Mouse (Mus musculus) CH12.LX (cell line): ENCODE data around the gene Tusc2. TPM values are rescaled to one million over a fixed set of nuclear protein-coding genes. Genes with fewer than 3 reads are reported as not detected.

Experiments used
- DNase-seq: peaks from one replicate; pipeline ENCODE4 v3.0.0-alpha.2; 2013; ENCODE audit errors: extremely low read depth
- H3K27ac ChIP-seq: 2 replicates; pipeline ENCODE4 v1.5.1; 2012; ENCODE audit warnings: low read depth, mild to moderate bottlenecking, control low read depth, moderate library complexity; ENCODE audit not compliant: insufficient read depth
- H3K27me3 ChIP-seq: replicated peaks from 2 replicates; pipeline ENCODE3; 2012; ENCODE audit warnings: inconsistent platforms
- H3K36me3 ChIP-seq, 2 experiments: replicated peaks in 1 of 2; 2 replicates each; pipeline versions ENCODE3 to v1.6.1; 2012; ENCODE audit warnings: inconsistent platforms in 1 of 2, low read length in 1 of 2, mild to moderate bottlenecking in 1 of 2, mixed read lengths in 1 of 2, moderate library complexity in 1 of 2; ENCODE audit not compliant: control insufficient read depth in 1 of 2, insufficient read depth in 1 of 2
- H3K4me1 ChIP-seq, 2 experiments: 2 replicates each; pipeline ENCODE4 v1.6.1; 2012; ENCODE audit warnings: inconsistent platforms in 1 of 2, moderate library complexity in 1 of 2; ENCODE audit not compliant: insufficient read depth in 2 of 2, control insufficient read depth in 1 of 2
- H3K4me2 ChIP-seq: 2 replicates; pipeline ENCODE4 v1.6.1; 2012; ENCODE audit warnings: low read depth, mild to moderate bottlenecking, control low read depth; ENCODE audit not compliant: poor library complexity, insufficient read depth, severe bottlenecking
- H3K4me3 ChIP-seq, 3 experiments: fragments of 150-350 bp in 1 of 3; sonication (generic) in 1 of 3; replicated peaks in 1 of 3; 2 replicates each; pipeline versions ENCODE3 to v1.5.1; 2011 to 2012; ENCODE audit warnings: low read depth in 2 of 3, low read length in 2 of 3, mild to moderate bottlenecking in 2 of 3, moderate library complexity in 2 of 3, control low read depth in 1 of 3, improper control_type of control experiment in 1 of 3, inconsistent platforms in 1 of 3, mixed read lengths in 1 of 3; ENCODE audit not compliant: poor library complexity in 1 of 3
- H3K79me2 ChIP-seq: replicated peaks from 2 replicates; pipeline ENCODE4 v1.6.1; 2012; ENCODE audit warnings: mild to moderate bottlenecking, moderate library complexity; ENCODE audit not compliant: control insufficient read depth, poor library complexity, insufficient read depth, severe bottlenecking; ENCODE audit errors: extremely low read depth
- H3K9ac ChIP-seq: 2 replicates; pipeline ENCODE4 v1.6.1; 2012; ENCODE audit warnings: low read depth, mild to moderate bottlenecking, control low read depth, moderate library complexity; ENCODE audit not compliant: insufficient read depth
- H3K9me3 ChIP-seq: replicated peaks from 2 replicates; pipeline ENCODE3; 2012; ENCODE audit warnings: low read length, inconsistent platforms, mixed read lengths
- BHLHE40 ChIP-seq: IDR thresholded peaks from 2 replicates; pipeline ENCODE4 v1.6.1; 2011; ENCODE audit warnings: mild to moderate bottlenecking, low read depth, low read length, improper control_type of control experiment
- CTCF ChIP-seq, 2 experiments: IDR thresholded peaks in 1 of 2; conservative IDR thresholded peaks in 1 of 2; 2 replicates each; pipeline ENCODE4 v1.5.1; 2011 to 2012; ENCODE audit warnings: low read depth in 2 of 2, low read length in 2 of 2, improper control_type of control experiment in 1 of 2, inconsistent platforms in 1 of 2, mild to moderate bottlenecking in 1 of 2, moderate library complexity in 1 of 2
- E2F4 ChIP-seq: IDR thresholded peaks from 2 replicates; pipeline ENCODE4 v1.6.1; 2011; ENCODE audit warnings: low read depth, low read length, improper control_type of control experiment; ENCODE audit not compliant: insufficient replicate concordance
- HCFC1 ChIP-seq: IDR thresholded peaks from 2 replicates; pipeline ENCODE4 v1.6.1; 2012; ENCODE audit warnings: low read depth, mild to moderate bottlenecking, inconsistent platforms, low read length, improper control_type of control experiment
- MYC ChIP-seq: IDR thresholded peaks from 2 replicates; pipeline ENCODE4 v1.6.1; 2011; ENCODE audit warnings: low read depth, mild to moderate bottlenecking, improper control_type of control experiment, low read length
- POLR2A ChIP-seq: IDR thresholded peaks from 2 replicates; pipeline ENCODE4 v1.6.1; 2011; ENCODE audit warnings: low read depth, mild to moderate bottlenecking, improper control_type of control experiment, low read length
- RCOR1 ChIP-seq: conservative IDR thresholded peaks from 2 replicates; pipeline ENCODE4 v1.6.1; 2012; ENCODE audit warnings: low read depth, mild to moderate bottlenecking, inconsistent platforms, low read length, improper control_type of control experiment
- ZC3H11A ChIP-seq: IDR thresholded peaks from 2 replicates; pipeline ENCODE4 v1.6.1; 2012; ENCODE audit warnings: low read depth, mild to moderate bottlenecking, inconsistent platforms, low read length, improper control_type of control experiment
- ZKSCAN1 ChIP-seq: IDR thresholded peaks from 2 replicates; pipeline ENCODE4 v1.6.1; 2012; ENCODE audit warnings: low read depth, inconsistent platforms, low read length, improper control_type of control experiment, borderline replicate concordance
- dilution Hi-C: fragments of 300-500 bp; cut with MboI; formaldehyde crosslinking; loops from 2 replicates; pipeline ENCODE4 v1.14.3; 2020; ENCODE audit warnings: low sequenced_read_pairs; ENCODE audit not compliant: extremely low pct_unique_long_range_greater_than_20kb, extremely low pct_ligation_motif_present
- in situ Hi-C: fragments of 300-500 bp; cut with MboI; formaldehyde crosslinking; loops from 3 replicates; pipeline ENCODE4 v1.14.3; 2019; ENCODE audit warnings: low sequenced_read_pairs, low pct_ligation_motif_present, low pct_unique_long_range_greater_than_20kb, mixed read lengths
- polyA plus RNA-seq: library from polyadenylated mRNA; unstranded; fragments of >175 nt; gene quantifications from 2 replicates; pipeline ENCODE4 v1.2.1, GENCODE M21; 2012; ENCODE audit warnings: low read depth; ENCODE audit not compliant: insufficient read length
- total RNA-seq, 2 experiments: library from RNA; depleted of rRNA; stranded (reverse); fragments of 300-350 nt in 1 of 2; fragments of >200 nt in 1 of 2; gene quantifications; 2 replicates each; pipeline ENCODE4 v1.2.3; 2012 to 2014

Gene Tusc2
- total and polyA plus RNA-seq, 3 experiments, result 23.0 to 39.2 (median 33.3) TPM

- Histone ChIP-seq H3K9me3 (no peaks in the 10 kb centered on the region), H3K27me3 (no peaks in the 10 kb centered on the region), H3K4me3 (no peak overlapping the region), H3K27ac (no peak overlapping the region), H3K9ac (no peak overlapping the region), H3K36me3 (peaks cover 44 to 92% of the 10 kb centered on the region in 2 experiments), H3K4me1 (peaks cover 3 to 13% of the 10 kb centered on the region in 2 experiments; a peak in 3 of 4 replicates), H3K4me2 (no peak overlapping the region), H3K79me2 (peaks cover 12% of the 10 kb centered on the region)
- no peak for DNase-seq
- in situ Hi-C loops, result no loop called here
- TF ChIP-seq CTCF (conservative IDR thresholded peaks at IDR 0.05 in 1 of 2, IDR thresholded peaks at IDR 0.05 in 1 of 2; ENCODE audit: low read depth in 2 of 2, low read length in 2 of 2), result no peak
- no peak for TF ChIP-seq E2F4
- no peak for TF ChIP-seq POLR2A
- no peak for TF ChIP-seq HCFC1
- no peak for TF ChIP-seq MYC
- no peak for TF ChIP-seq ZKSCAN1
- dilution Hi-C loops, result no loop called here
Observed at GRCm38 (mm10) chr9:107593101-107593976, 30.3 kb downstream of the Tusc2 start.

- H3K27me3 ChIP-seq, result no peaks in the 10 kb centered on the region
- peaks cover 48 to 96% of the 10 kb centered on the region in 2 experiments for H3K36me3 ChIP-seq
- H3K79me2 ChIP-seq, result peaks cover under 1% of the 10 kb centered on the region
- H3K9me3 ChIP-seq, result no peaks in the 10 kb centered on the region
- dilution Hi-C loops (no loop called here), in situ Hi-C loops (no loop called here)
- H3K9ac ChIP-seq, result no peak overlapping the region
- TF ChIP-seq ZC3H11A, result no peak
- TF ChIP-seq RCOR1, result no peak
- TF ChIP-seq BHLHE40, result no peak
- TF ChIP-seq HCFC1, result no peak
- H3K27ac ChIP-seq, result no peak overlapping the region
- DNase-seq, result no peak
- H3K4me3 ChIP-seq, result no peak overlapping the region
- H3K4me1 ChIP-seq, result peaks cover 0 to 4% of the 10 kb centered on the region in 2 experiments; a peak in 2 of 4 replicates
- no peak overlapping the region for H3K4me2 ChIP-seq
Observed at GRCm38 (mm10) chr9:107594281-107595062, 31.4 kb downstream of the Tusc2 start.
